Mouse (Mus musculus) spleen, adult 2 months (tissue): ENCODE measurements around the gene H6pd. TPM values are rescaled to one million over a fixed set of nuclear protein-coding genes. Genes with fewer than 3 reads are reported as not detected.

Experiments used
- DNase-seq, 2 experiments: peaks; one replicate each; pipeline versions ENCODE4 v3.0.0 to v3.0.0-alpha.2; 2012 to 2021; ENCODE audit warnings: low spot score in 2 of 2, low read depth in 1 of 2
- H3K27ac ChIP-seq: fragments of 200-500 bp; 2 replicates; pipeline ENCODE4 v1.5.1; 2012; ENCODE audit warnings: low read length, inconsistent platforms; ENCODE audit not compliant: insufficient read depth
- H3K27me3 ChIP-seq: fragments of 200-500 bp; 2 replicates; pipeline ENCODE4 v1.6.1; 2012; ENCODE audit warnings: mild to moderate bottlenecking, moderate library complexity, low read length, inconsistent platforms; ENCODE audit not compliant: control insufficient read depth, insufficient read depth
- H3K36me3 ChIP-seq: fragments of 200-500 bp; 2 replicates; pipeline ENCODE4 v1.6.1; 2012; ENCODE audit warnings: mild to moderate bottlenecking, low read length, inconsistent platforms; ENCODE audit not compliant: control insufficient read depth, insufficient read depth
- H3K4me1 ChIP-seq: fragments of 200-500 bp; 2 replicates; pipeline ENCODE4 v1.6.1; 2011; ENCODE audit warnings: inconsistent platforms; ENCODE audit not compliant: control insufficient read depth, insufficient read depth, insufficient read length
- H3K4me3 ChIP-seq: fragments of 200-500 bp; 2 replicates; pipeline ENCODE4 v1.5.1; 2011; ENCODE audit warnings: mild to moderate bottlenecking, inconsistent platforms; ENCODE audit not compliant: insufficient read depth, insufficient read length; ENCODE audit errors: extremely low read depth
- CTCF ChIP-seq: fragments of 200-500 bp; IDR thresholded peaks from 2 replicates; pipeline ENCODE4 v1.5.1; 2011; ENCODE audit warnings: mild to moderate bottlenecking, inconsistent platforms; ENCODE audit not compliant: insufficient read depth, insufficient read length, insufficient replicate concordance; ENCODE audit errors: extremely low read depth
- POLR2A ChIP-seq: fragments of 200-500 bp; IDR thresholded peaks from 2 replicates; pipeline ENCODE4 v1.6.1; 2011; ENCODE audit warnings: low read depth, low read length, inconsistent platforms
- WGBS: fragments of 180-500 bp; shearing (Covaris S2); methylation state at CpG from one replicate; pipeline ENCODE4 v1.1.7; 2018; 5-methylcytosine and 5-hydroxymethylcytosine counted together
- polyA plus RNA-seq: library from polyadenylated mRNA; depleted of rRNA; stranded (reverse); fragments of >200 nt; gene quantifications from 2 replicates; pipeline ENCODE4 v1.2.3, GENCODE M21; 2012

H6pd gene
- polyA plus RNA-seq, 1 experiment = 36.1 TPM

GRCm38 (mm10) chr4:149954893-149955439 lies 53.9 kb downstream of the H6pd start, which contains the start of gene Spsb1:
Spsb1 (minus strand) TSS chr4:149955043.
- under 1% methylated on average over 45 of the region's 51 CpGs for WGBS
- H3K36me3 ChIP-seq = no peaks in the 10 kb centered on the region
- peak within 1 kb of the TSS; percentile 60 for H3K4me3 ChIP-seq
- peak within 1 kb of the TSS; percentile 41; the same call in 1 of the 2 replicates for H3K27ac ChIP-seq
- DNase-seq = peak; percentile 91 to 98
- no peaks in the 10 kb centered on the region for H3K27me3 ChIP-seq
- TF ChIP-seq POLR2A (peak; percentile 76), CTCF (no peak)
- no peaks in the 10 kb centered on the region; the same call in none of the 2 replicates for H3K4me1 ChIP-seq

- 5% methylated on average over 32 of the region's 32 CpGs for WGBS
- no peaks in the 10 kb centered on the region for H3K27me3 ChIP-seq
Observed at GRCm38 (mm10) chr4:149953621-149954481, 55.0 kb downstream of the H6pd start.

GRCm38 (mm10) chr4:149952201-149952600 lies 56.6 kb downstream of the H6pd start:
- no peaks in the 10 kb centered on the region for H3K27me3 ChIP-seq
- H3K36me3 ChIP-seq = no peaks in the 10 kb centered on the region
- H3K27ac ChIP-seq = no peak overlapping the region
- H3K4me1 ChIP-seq = no peaks in the 10 kb centered on the region; the same call in none of the 2 replicates
- no peak for DNase-seq
- TF ChIP-seq CTCF = no peak
- TF ChIP-seq POLR2A = no peak
- 92% methylated on average over 9 of the region's 9 CpGs for WGBS
- no peak overlapping the region for H3K4me3 ChIP-seq

More at GRCm38 (mm10) chr4:149953621-149954481, 55.0 kb downstream of the H6pd start:
- Histone ChIP-seq H3K27ac (peak overlapping the region; percentile 15; the same call in 1 of the 2 replicates), H3K4me1 (no peaks in the 10 kb centered on the region; the same call in none of the 2 replicates), H3K36me3 (no peaks in the 10 kb centered on the region), H3K4me3 (peak overlapping the region; percentile 60)
- DNase-seq = peak in 1 of 2 experiments; percentile 12
- TF ChIP-seq CTCF (no peak), POLR2A (no peak)

GRCm38 (mm10) chr4:149951201-149951600 lies 57.6 kb downstream of the H6pd start:
- DNase-seq = no peak
- H3K36me3 ChIP-seq = no peaks in the 10 kb centered on the region
- no peaks in the 10 kb centered on the region; the same call in none of the 2 replicates for H3K4me1 ChIP-seq
- TF ChIP-seq POLR2A (no peak), CTCF (no peak)
- no peak overlapping the region for H3K27ac ChIP-seq
- H3K27me3 ChIP-seq = no peaks in the 10 kb centered on the region
- H3K4me3 ChIP-seq = no peak overlapping the region
- WGBS = 93% methylated on average over 13 of the region's 13 CpGs

- Histone ChIP-seq H3K4me3 (no peak overlapping the region), H3K4me1 (no peaks in the 10 kb centered on the region; the same call in none of the 2 replicates), H3K36me3 (no peaks in the 10 kb centered on the region), H3K27me3 (no peaks in the 10 kb centered on the region), H3K27ac (no peak overlapping the region)
- WGBS = 83% methylated on average over 13 of the region's 13 CpGs
- no peak for TF ChIP-seq POLR2A
- TF ChIP-seq CTCF = no peak
- no peak for DNase-seq
Observed at GRCm38 (mm10) chr4:149949691-149950090, 59.1 kb downstream of the H6pd start.

DNA sequence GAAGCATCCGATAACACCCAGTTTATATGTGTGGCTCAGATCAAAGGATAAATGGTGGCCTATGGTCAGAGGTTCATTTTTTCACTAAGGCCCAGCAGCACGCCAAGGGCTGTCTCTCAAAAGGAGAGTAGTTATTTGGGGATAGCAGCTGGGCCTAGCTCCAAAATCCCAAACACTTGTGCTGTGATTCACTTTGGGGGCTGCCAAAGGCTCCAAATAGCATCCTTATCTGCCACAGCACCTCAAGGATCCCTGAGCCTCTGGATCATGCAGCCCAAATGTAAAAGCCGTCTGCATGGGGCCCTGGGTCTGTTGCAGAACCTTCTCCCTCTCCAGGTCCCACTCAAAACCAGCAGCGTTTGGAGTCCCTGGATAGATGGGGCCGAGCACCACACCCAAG lies 60.7 kb downstream of the H6pd start:
- H3K4me3 ChIP-seq = no peak overlapping the region
- H3K27ac ChIP-seq = no peak overlapping the region
- WGBS = 89% methylated on average over 5 of the region's 5 CpGs
- DNase-seq = no peak
- H3K4me1 ChIP-seq = no peaks in the 10 kb centered on the region
- H3K27me3 ChIP-seq = no peaks in the 10 kb centered on the region
- H3K36me3 ChIP-seq = no peaks in the 10 kb centered on the region
- no peak for TF ChIP-seq CTCF
- TF ChIP-seq POLR2A = no peak

GRCm38 (mm10) chr4:149947396-149947795 lies 61.4 kb downstream of the H6pd start:
- Histone ChIP-seq H3K27ac (no peak overlapping the region), H3K4me3 (no peak overlapping the region), H3K27me3 (no peaks in the 10 kb centered on the region), H3K4me1 (no peaks in the 10 kb centered on the region), H3K36me3 (no peaks in the 10 kb centered on the region)
- TF ChIP-seq POLR2A = no peak
- no peak for TF ChIP-seq CTCF
- DNase-seq = no peak
- WGBS = 57% methylated on average over 5 of the region's 5 CpGs
